Mouse (Mus musculus) frontal cortex, adult 2 months (tissue): ENCODE data around the gene Vmn1r195. TPM values are rescaled to one million over a fixed set of nuclear protein-coding genes. Genes with fewer than 3 reads are reported as not detected.
"Not testable (repeated sequence)": the region's sequence is repeated elsewhere in the genome, so short reads cannot be mapped to it uniquely, and the experiment has no call there.

Experiments
- DNase-seq, 2 experiments: peaks; one replicate each; pipeline ENCODE4 v3.0.0; 2022; ENCODE audit warnings: low spot score in 1 of 2; ENCODE audit errors: extremely low spot score in 1 of 2
- polyA plus RNA-seq: library from polyadenylated mRNA; depleted of rRNA; stranded (reverse); fragments of >200 nt; gene quantifications from 2 replicates; pipeline ENCODE4 v1.2.3, GENCODE M21; 2012; rRNA removed

Vmn1r195 gene
- polyA plus RNA-seq, result not detected in 2 replicates

GRCm38 (mm10) chr13:22270222-22270621 is at the start of gene Vmn1r195:
TSS of gene Vmn1r195 (plus strand) at chr13:22270522.
- DNase-seq, result not testable (repeated sequence)

DNA sequence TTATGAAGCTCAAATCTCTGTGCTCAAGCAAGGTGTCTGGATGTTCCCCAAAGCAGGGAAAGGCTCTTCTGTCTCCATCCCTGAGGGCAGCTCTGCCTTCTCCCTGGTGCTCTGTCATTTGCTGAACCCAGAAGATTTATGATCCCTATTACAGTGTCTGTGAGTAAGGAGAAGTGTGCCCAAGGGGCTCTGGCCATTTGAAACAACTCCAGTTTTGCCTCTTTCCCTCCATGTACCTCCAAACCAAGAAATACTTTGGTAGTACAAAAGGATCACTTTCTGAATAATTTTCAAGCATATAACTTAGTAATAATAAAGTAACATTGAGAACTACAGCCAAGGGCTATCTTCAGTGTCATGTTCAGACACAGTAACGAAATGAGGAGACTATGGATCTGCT is 47.3 kb upstream of the Vmn1r195 start, which contains the start of gene Vmn1r193:
TSS of gene Vmn1r193 (minus strand) at position 101 of the 400 bp plus-strand sequence.
- not testable (repeated sequence) for DNase-seq

DNA sequence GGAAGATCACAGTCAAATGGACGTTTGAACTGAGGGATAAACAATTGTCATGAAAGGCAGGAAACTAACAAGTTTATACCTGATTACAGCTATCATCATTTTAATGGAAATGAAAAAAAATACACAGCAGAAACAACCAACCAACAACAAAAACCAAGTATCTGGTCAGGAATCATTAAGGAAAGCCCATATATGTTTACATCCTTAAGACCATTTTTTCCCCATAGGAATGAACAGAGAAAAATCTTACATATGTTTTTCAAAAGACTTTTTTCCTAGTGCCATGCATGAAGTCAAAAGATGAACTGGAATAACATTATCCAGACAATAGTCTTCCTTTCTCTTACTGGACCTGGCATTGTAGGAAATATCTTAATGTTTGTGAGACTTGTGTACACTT is 26.4 kb upstream of the Vmn1r195 start, which contains the start of gene Vmn1r194:
TSS of gene Vmn1r194 (plus strand) at position 301 of the 400 bp plus-strand sequence.
- DNase-seq, result no peak

- no peak for DNase-seq
Measured at GRCm38 (mm10) chr13:22271721-22272120, 1.4 kb downstream of the Vmn1r195 start.

DNA sequence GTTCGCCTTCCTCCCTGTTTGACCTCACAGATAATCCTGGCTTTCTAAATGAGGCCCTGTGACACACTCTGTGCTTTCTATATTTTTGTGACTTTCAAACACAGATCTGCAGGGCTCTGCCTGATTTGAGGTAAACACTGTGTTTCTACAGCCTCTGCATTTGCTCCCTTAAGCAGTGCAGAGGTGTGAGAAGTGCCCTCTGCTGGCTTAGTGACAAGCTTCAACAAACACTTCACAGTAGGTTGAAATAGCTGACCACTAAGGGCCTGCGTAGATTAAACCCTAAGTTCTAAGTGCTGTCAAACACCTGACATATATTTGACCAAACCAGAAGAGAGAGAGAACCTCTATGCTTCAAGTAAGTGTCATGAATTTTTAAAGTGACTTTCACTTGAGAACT is 14.3 kb downstream of the Vmn1r195 start:
- no peak for DNase-seq

DNA sequence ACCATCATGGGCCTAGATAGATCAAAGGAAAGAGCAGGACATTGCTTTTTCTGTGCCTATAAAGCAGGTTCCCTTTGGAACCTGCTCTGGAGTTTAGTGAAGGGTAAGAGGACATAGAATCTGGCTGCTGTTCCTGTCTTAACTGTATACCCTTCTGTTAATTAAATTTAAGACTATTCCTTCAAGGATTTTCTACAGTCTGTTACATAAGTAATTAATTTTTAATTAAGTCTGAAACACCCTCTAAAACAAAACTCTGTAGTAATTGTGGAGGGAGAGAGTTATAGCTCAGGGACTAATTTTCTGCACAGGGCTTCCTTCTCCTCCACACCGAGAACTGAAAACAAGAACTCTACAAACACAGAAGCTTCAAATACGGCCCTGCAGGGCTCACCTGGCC is 19.3 kb downstream of the Vmn1r195 start, which contains the start of gene Vmn1r196:
TSS of gene Vmn1r196 (plus strand) at position 301 of the 400 bp plus-strand sequence.
- DNase-seq, result no peak

DNA sequence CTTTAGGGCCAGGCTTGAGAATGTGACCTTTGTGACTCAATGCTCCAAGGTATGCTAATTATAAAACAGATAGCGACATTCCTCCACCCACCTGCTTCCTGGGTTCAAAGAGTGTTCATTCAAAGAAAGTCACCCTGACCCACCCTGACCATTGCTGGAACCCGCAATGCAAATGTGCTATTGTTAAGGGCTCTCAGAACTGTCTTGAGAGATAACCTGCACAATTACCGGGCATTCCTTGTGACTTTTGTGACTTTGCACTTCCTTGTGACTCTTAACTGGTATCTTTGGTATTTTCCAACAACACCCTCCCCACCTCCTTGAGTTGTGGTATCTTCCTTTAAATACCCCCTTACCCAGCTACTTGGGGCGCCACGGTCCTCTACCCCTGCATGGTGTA is 37.8 kb downstream of the Vmn1r195 start:
- not testable (repeated sequence) for DNase-seq

DNA sequence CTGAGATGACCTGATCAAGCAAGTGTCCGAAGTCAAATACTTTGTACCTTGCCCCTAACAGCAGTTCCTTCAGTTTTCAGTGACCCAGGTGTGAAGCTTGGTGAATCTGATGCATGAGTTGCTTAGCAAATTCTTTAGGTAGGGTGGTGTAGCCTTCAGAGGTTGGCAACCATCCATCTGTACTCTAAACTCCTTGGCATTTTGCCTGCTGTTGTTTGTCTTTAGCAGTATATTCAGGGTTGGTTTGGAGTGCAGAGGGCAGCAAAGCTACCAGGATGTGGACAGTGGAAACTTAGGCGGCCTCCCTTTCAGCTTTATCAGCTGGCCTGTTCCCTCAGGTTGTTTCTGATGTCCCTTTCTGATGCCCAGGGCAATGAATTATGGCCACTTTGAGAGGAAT is 45.0 kb downstream of the Vmn1r195 start:
- DNase-seq, result no peak

GRCm38 (mm10) chr13:22317366-22317765 is 47.0 kb downstream of the Vmn1r195 start:
- DNase-seq, result no peak

GRCm38 (mm10) chr13:22320091-22320490 is 49.8 kb downstream of the Vmn1r195 start:
- no peak for DNase-seq

DNA sequence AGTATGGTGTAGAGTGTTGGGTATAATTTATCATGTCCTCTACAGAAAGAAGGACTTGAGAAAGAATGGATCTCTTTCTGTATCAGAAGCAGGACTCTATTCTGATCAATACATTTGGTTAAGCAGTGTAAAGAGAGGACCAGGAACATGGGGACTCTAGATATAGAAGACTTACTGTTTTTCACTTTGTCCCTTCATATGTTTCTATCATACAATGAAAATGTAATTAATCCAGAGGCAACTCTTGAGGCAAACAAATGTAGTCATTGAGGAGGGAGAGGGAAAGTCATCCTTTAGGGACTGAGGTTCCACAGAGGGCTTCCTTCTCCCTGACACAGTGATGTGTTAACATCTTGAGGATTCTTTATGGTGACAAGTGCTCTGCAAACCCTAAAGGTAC is 54.0 kb downstream of the Vmn1r195 start, which contains the start of gene Vmn1r197:
TSS of gene Vmn1r197 (plus strand) at position 301 of the 400 bp plus-strand sequence.
- DNase-seq, result no peak

Other genes with a start within 250 kb of the Vmn1r195 start
- 0.80 TPM in 1 of 2 replicates, not detected in the other for gene Hist1h2ah, start 235.0 kb upstream of the Vmn1r195 start, polyA plus RNA-seq
- gene Hist1h2bk, start 234.7 kb upstream of the Vmn1r195 start, polyA plus RNA-seq, result 0.36 and 0.65 TPM in 2 replicates
- 12.2 and 13.3 TPM in 2 replicates for gene Hist1h4i, start 229.2 kb upstream of the Vmn1r195 start, polyA plus RNA-seq
- 0.36 and 0.38 TPM in 2 replicates for gene Hist1h2ag, start 227.6 kb upstream of the Vmn1r195 start, polyA plus RNA-seq
- 0.78 and 1.6 TPM in 2 replicates for gene Hist1h2bj, start 227.3 kb upstream of the Vmn1r195 start, polyA plus RNA-seq
- gene Vmn1r188, start 186.1 kb upstream of the Vmn1r195 start, polyA plus RNA-seq, result not detected in 2 replicates
- not detected in 2 replicates for gene Vmn1r189, start 164.7 kb upstream of the Vmn1r195 start, polyA plus RNA-seq
- not detected in 2 replicates for gene Vmn1r191, start 86.6 kb upstream of the Vmn1r195 start, polyA plus RNA-seq
- not detected in 2 replicates for gene Vmn1r192, start 79.4 kb upstream of the Vmn1r195 start, polyA plus RNA-seq
- gene Vmn1r193, start 47.4 kb upstream of the Vmn1r195 start, polyA plus RNA-seq, result not detected in 2 replicates
- not detected in 2 replicates for gene Vmn1r194, start 26.3 kb upstream of the Vmn1r195 start, polyA plus RNA-seq
- gene Vmn1r196, start 19.4 kb downstream of the Vmn1r195 start, polyA plus RNA-seq, result not detected in 2 replicates
- not detected in 2 replicates for gene Vmn1r197, start 54.1 kb downstream of the Vmn1r195 start, polyA plus RNA-seq
- not detected in 2 replicates for gene Vmn1r198, start 79.8 kb downstream of the Vmn1r195 start, polyA plus RNA-seq
- gene Vmn1r199, start 109.3 kb downstream of the Vmn1r195 start, polyA plus RNA-seq, result not detected in 2 replicates
- gene Vmn1r200, start 119.9 kb downstream of the Vmn1r195 start, polyA plus RNA-seq, result 0.08 and 0.11 TPM in 2 replicates
- gene Vmn1r201, start 201.4 kb downstream of the Vmn1r195 start, polyA plus RNA-seq, result not detected in 2 replicates
- gene Vmn1r202, start 234.9 kb downstream of the Vmn1r195 start, polyA plus RNA-seq, result not detected in 2 replicates
- gene Vmn1r203, start 247.6 kb downstream of the Vmn1r195 start, polyA plus RNA-seq, result not detected in 2 replicates